ENCODE assay signal across 8 mouse cellular contexts in the genomic region with DNA sequence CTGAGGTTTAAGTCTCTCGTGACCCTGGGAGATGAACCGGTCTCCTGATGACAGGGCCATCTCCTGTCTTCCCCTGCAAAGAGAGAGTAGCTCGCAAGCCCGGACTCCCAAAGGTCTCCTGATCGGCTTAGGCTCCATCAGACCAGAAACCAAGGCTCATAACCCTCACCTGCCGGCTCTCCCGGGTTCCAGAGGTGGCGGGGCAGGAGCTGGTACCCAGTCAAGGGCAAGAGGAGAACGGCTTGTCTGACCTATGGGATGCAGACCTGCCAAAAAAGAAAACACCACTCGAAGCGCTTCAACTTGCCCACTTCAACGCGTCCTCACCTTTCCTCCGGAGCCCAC. TPM values are rescaled to one million over a fixed set of nuclear protein-coding genes. Genes with fewer than 3 reads are reported as not detected.
DNase-seq lines count a peak whose midpoint lies in the region; ATAC-seq and TF ChIP-seq lines count a peak whose summit lies in the region.

No protein-coding gene starts in this region.

- H3K27me3 ChIP-seq in liver, adult 2 months (ENCODE audit: control insufficient read depth, insufficient read depth, low read length), result no peaks in the 10 kb centered on the region
- H3K27me3 ChIP-seq in embryonic facial prominence, embryonic 15.5 days, result no peaks in the 10 kb centered on the region
- H3K27me3 ChIP-seq in limb, embryonic 11.5 days (ENCODE audit: control insufficient read depth, insufficient read depth, low read length), result no peaks in the 10 kb centered on the region
- H3K27me3 ChIP-seq in neural tube, embryonic 15.5 days (replicated peaks), result no peaks in the 10 kb centered on the region

- H3K27ac ChIP-seq in liver, adult 2 months (replicated peaks; ENCODE audit: insufficient read depth, low read depth, low read length), result peak overlapping the region; percentile 75
- peak overlapping the region; percentile 92 for H3K27ac ChIP-seq in embryonic facial prominence, embryonic 15.5 days (replicated peaks)
- no peak overlapping the region; the same call in 1 of the 2 replicates for H3K27ac ChIP-seq in limb, embryonic 11.5 days (replicated peaks; ENCODE audit: low read depth, low read length)
- H3K27ac ChIP-seq in neural tube, embryonic 15.5 days (replicated peaks), result peak overlapping the region; percentile 92

- peak overlapping the region; percentile 70 for H3K4me2 ChIP-seq in embryonic facial prominence, embryonic 15.5 days (replicated peaks)
- H3K4me2 ChIP-seq in limb, embryonic 11.5 days (ENCODE audit: low read depth, severe bottlenecking), result peak overlapping the region; percentile 77
- peak overlapping the region; percentile 76 for H3K4me2 ChIP-seq in neural tube, embryonic 15.5 days

- ATAC-seq in embryonic facial prominence, embryonic 15.5 days (ENCODE audit: insufficient number of reproducible peaks, low FRiP score, low TSS enrichment, low read depth), result peak; percentile 12
- peak; percentile 42 for ATAC-seq in limb, embryonic 11.5 days (ENCODE audit: insufficient number of reproducible peaks, low FRiP score, low TSS enrichment, low read depth)
- ATAC-seq in neural tube, embryonic 15.5 days (ENCODE audit: low FRiP score), result peak; percentile 45

- peaks cover 14% of the 10 kb centered on the region; the same call in 1 of the 2 replicates for H3K4me1 ChIP-seq in liver, adult 2 months (ENCODE audit: control insufficient read depth, insufficient read depth, low read length)
- H3K4me1 ChIP-seq in embryonic facial prominence, embryonic 15.5 days, result peaks cover 21% of the 10 kb centered on the region
- H3K4me1 ChIP-seq in limb, embryonic 11.5 days (ENCODE audit: control insufficient read depth, insufficient read depth, low read length), result peaks cover 11% of the 10 kb centered on the region
- H3K4me1 ChIP-seq in neural tube, embryonic 15.5 days, result peaks cover 30% of the 10 kb centered on the region

- peak overlapping the region; percentile 88 for H3K4me3 ChIP-seq in liver, adult 2 months (ENCODE audit: insufficient read depth, low read depth, low read length)
- H3K4me3 ChIP-seq in embryonic facial prominence, embryonic 15.5 days (replicated peaks), result peak overlapping the region; percentile 69
- H3K4me3 ChIP-seq in limb, embryonic 11.5 days (ENCODE audit: low read depth, low read length), result peak overlapping the region; percentile 92
- peak overlapping the region; percentile 97 for H3K4me3 ChIP-seq in neural tube, embryonic 15.5 days (replicated peaks)

- no peak for TF ChIP-seq POLR2A in liver, adult 2 months (IDR thresholded peaks at IDR 0.05; ENCODE audit: extremely low read depth, insufficient read depth, low read length)

- H3K9ac ChIP-seq in liver, adult 2 months (ENCODE audit: low read depth, low read length), result peak overlapping the region; percentile 66
- H3K9ac ChIP-seq in embryonic facial prominence, embryonic 15.5 days, result peak overlapping the region; percentile 84
- peak overlapping the region; percentile 73 for H3K9ac ChIP-seq in limb, embryonic 11.5 days (ENCODE audit: low read length)
- H3K9ac ChIP-seq in neural tube, embryonic 15.5 days (replicated peaks), result peak overlapping the region; percentile 97

- DNase-seq in liver, adult 2 months (ENCODE audit: extremely low read depth, low read depth, low spot score), result peak; percentile 47
- DNase-seq in liver, result no peak
- DNase-seq in limb, embryonic 11.5 days (ENCODE audit: low spot score), result no peak
- no peak for DNase-seq in retina, embryonic 14.5 days (ENCODE audit: low spot score)
- no peak for DNase-seq in thymus, adult 18-20 months
- DNase-seq in adrenal gland, postnatal 36 days, result no peak

- 0% methylated on average over 14 of the region's 14 CpGs for WGBS in liver, adult 2 months
- under 1% methylated on average over 14 of the region's 14 CpGs for WGBS in embryonic facial prominence, embryonic 15.5 days
- WGBS in limb, embryonic 11.5 days, result 0% methylated on average over 14 of the region's 14 CpGs
- WGBS in neural tube, embryonic 15.5 days, result 0% methylated on average over 14 of the region's 14 CpGs

- H3K36me3 ChIP-seq in liver, adult 2 months (ENCODE audit: control insufficient read depth, insufficient read depth, low read length), result peaks cover 24% of the 10 kb centered on the region
- peaks cover 29% of the 10 kb centered on the region for H3K36me3 ChIP-seq in embryonic facial prominence, embryonic 15.5 days
- H3K36me3 ChIP-seq in limb, embryonic 11.5 days (ENCODE audit: control insufficient read depth, insufficient read depth, low read length), result peaks cover 4% of the 10 kb centered on the region; the same call in 1 of the 2 replicates
- H3K36me3 ChIP-seq in neural tube, embryonic 15.5 days, result peaks cover 25% of the 10 kb centered on the region

- no peaks in the 10 kb centered on the region for H3K9me3 ChIP-seq in embryonic facial prominence, embryonic 15.5 days (replicated peaks)
- H3K9me3 ChIP-seq in limb, embryonic 11.5 days (ENCODE audit: control insufficient read depth, low read length), result no peaks in the 10 kb centered on the region
- H3K9me3 ChIP-seq in neural tube, embryonic 15.5 days (replicated peaks), result no peaks in the 10 kb centered on the region

- no peak for TF ChIP-seq CTCF in liver, adult 2 months (IDR thresholded peaks at IDR 0.05; ENCODE audit: low read depth, low read length)

- peaks cover 22% of the 10 kb centered on the region; the same call in 1 of the 2 replicates for H3K79me2 ChIP-seq in liver, adult 2 months (ENCODE audit: control insufficient read depth, insufficient read depth, low read length)

RNA-seq across cellular contexts. Expression of a gene that starts 0.4 kb away (rescaled TPM):
- total RNA-seq in liver, adult 2 months (2014; rRNA removed), result 222 and 232 TPM in 2 replicates
- polyA plus RNA-seq in liver, adult 2 months (2012; rRNA removed), result 174 and 202 TPM in 2 replicates
- polyA plus RNA-seq in embryonic facial prominence, embryonic 15.5 days (2015; fragmentation: Nextera tagmentation; extraction: Ambion mirVana), result 565 and 634 TPM in 2 replicates
- polyA plus RNA-seq in limb, embryonic 11.5 days (2014; fragmentation: Nextera tagmentation; extraction: Ambion mirVana), result 652 and 703 TPM in 2 replicates
- polyA plus RNA-seq in neural tube, embryonic 15.5 days (2015; fragmentation: Nextera tagmentation; extraction: Ambion mirVana), result 484 and 500 TPM in 2 replicates
- total RNA-seq in adrenal gland, postnatal 36 days (2021), result 100 to 1,000 TPM; 624 to 648 TPM

RNA-seq across cellular contexts. Expression of a gene that starts 0.4 kb away (rescaled TPM):
- 141 and 182 TPM in 2 replicates for total RNA-seq in liver, adult 2 months (2014; rRNA removed)
- 47.5 and 51.6 TPM in 2 replicates for polyA plus RNA-seq in liver, adult 2 months (2012; rRNA removed)
- 112 and 116 TPM in 2 replicates for polyA plus RNA-seq in embryonic facial prominence, embryonic 15.5 days (2015; fragmentation: Nextera tagmentation; extraction: Ambion mirVana)
- polyA plus RNA-seq in limb, embryonic 11.5 days (2014; fragmentation: Nextera tagmentation; extraction: Ambion mirVana), result 148 and 154 TPM in 2 replicates
- 160 and 161 TPM in 2 replicates for polyA plus RNA-seq in neural tube, embryonic 15.5 days (2015; fragmentation: Nextera tagmentation; extraction: Ambion mirVana)
- total RNA-seq in adrenal gland, postnatal 36 days (2021), result 100 to 1,000 TPM; 264 to 289 TPM

RNA-seq across cellular contexts. Expression of a gene that starts 38.1 kb away (rescaled TPM):
- total RNA-seq in liver, adult 2 months (2014; rRNA removed), result not detected in 2 replicates
- not detected in 2 replicates for polyA plus RNA-seq in liver, adult 2 months (2012; rRNA removed)
- 0.11 and 0.33 TPM in 2 replicates for polyA plus RNA-seq in embryonic facial prominence, embryonic 15.5 days (2015; fragmentation: Nextera tagmentation; extraction: Ambion mirVana)
- 0.09 TPM in 1 of 2 replicates, not detected in the other for polyA plus RNA-seq in limb, embryonic 11.5 days (2014; fragmentation: Nextera tagmentation; extraction: Ambion mirVana)
- 0.54 and 0.78 TPM in 2 replicates for polyA plus RNA-seq in neural tube, embryonic 15.5 days (2015; fragmentation: Nextera tagmentation; extraction: Ambion mirVana)
- total RNA-seq in adrenal gland, postnatal 36 days (2021), result under 1 TPM; 0.17 to 0.23 TPM
